Mouse (Mus musculus) stomach, postnatal 0 days (tissue): ENCODE measurements around the gene Rreb1. TPM values are rescaled to one million over a fixed set of nuclear protein-coding genes. Genes with fewer than 3 reads are reported as not detected.
"Not testable (repeated sequence)": the region's sequence is repeated elsewhere in the genome, so short reads cannot be mapped to it uniquely, and the experiment has no call there.

Experiments used
- ATAC-seq: fragments of 200-750 bp; cut with Nextera tagmentation; 2 replicates; pipeline ENCODE4 v1.8.0; 2017; ENCODE audit not compliant: low FRiP score, low TSS enrichment
- DNase-seq: peaks from one replicate; pipeline ENCODE4 v3.0.0-alpha.2; 2016; ENCODE audit warnings: low spot score
- H3K27ac ChIP-seq: fragments of 300-500 bp; sonication (generic); replicated peaks from 2 replicates; pipeline ENCODE4 v1.5.1; 2014; ENCODE audit warnings: mild to moderate bottlenecking, control low read depth
- H3K27me3 ChIP-seq: fragments of 300-500 bp; sonication (generic); 2 replicates; pipeline ENCODE4 v1.6.1; 2014; ENCODE audit warnings: low read length; ENCODE audit not compliant: control insufficient read depth, insufficient read depth
- H3K36me3 ChIP-seq: fragments of 300-500 bp; sonication (generic); 2 replicates; pipeline ENCODE4 v1.6.1; 2014; ENCODE audit warnings: low read length, mixed read lengths; ENCODE audit not compliant: control insufficient read depth, insufficient read depth
- H3K4me1 ChIP-seq: fragments of 300-500 bp; sonication (generic); replicated peaks from 2 replicates; pipeline ENCODE4 v1.6.1; 2014; ENCODE audit warnings: antibody characterized with exemption; ENCODE audit not compliant: control insufficient read depth, insufficient read depth
- H3K4me2 ChIP-seq: fragments of 300-500 bp; sonication (generic); replicated peaks from 2 replicates; pipeline ENCODE4 v1.6.1; 2014; ENCODE audit warnings: low read depth, mild to moderate bottlenecking, control low read depth, moderate library complexity
- H3K4me3 ChIP-seq: fragments of 300-500 bp; sonication (generic); 2 replicates; pipeline ENCODE4 v1.5.1; 2014; ENCODE audit warnings: low read depth, low read length, control low read depth
- H3K9ac ChIP-seq: fragments of 300-500 bp; sonication (generic); 2 replicates; pipeline ENCODE4 v1.6.1; 2014; ENCODE audit warnings: mild to moderate bottlenecking, low read length, control low read depth, mixed read lengths
- H3K9me3 ChIP-seq: fragments of 300-500 bp; sonication (generic); 2 replicates; pipeline ENCODE4 v1.6.1; 2016; ENCODE audit warnings: low read length; ENCODE audit not compliant: control insufficient read depth
- CTCF ChIP-seq: IDR thresholded peaks from 2 replicates; pipeline ENCODE4 v1.5.1; 2016; ENCODE audit warnings: antibody characterized with exemption, low read depth, mild to moderate bottlenecking, moderate library complexity
- EP300 ChIP-seq: optimal IDR thresholded peaks from 2 replicates; pipeline ENCODE3; 2016; ENCODE audit warnings: antibody characterized with exemption
- whole genome bisulfite sequencing: fragments of 180-500 bp; shearing (Covaris S2); extraction: QIAGEN DNeasy Blood & Tissue Kit; methylation state at CpG from one replicate; pipeline ENCODE4 v1.1.7; 2014; 5-methylcytosine and 5-hydroxymethylcytosine counted together
- polyA plus RNA-seq: library from polyadenylated mRNA; unstranded; fragments of >200 nt; fragmentation: Nextera tagmentation; extraction: Ambion mirVana; gene quantifications from 2 replicates; pipeline ENCODE4 v1.2.1, GENCODE M21; 2015

Gene Rreb1
- polyA plus RNA-seq, 1 experiment from 2014 or later, result 6.0 TPM

DNA sequence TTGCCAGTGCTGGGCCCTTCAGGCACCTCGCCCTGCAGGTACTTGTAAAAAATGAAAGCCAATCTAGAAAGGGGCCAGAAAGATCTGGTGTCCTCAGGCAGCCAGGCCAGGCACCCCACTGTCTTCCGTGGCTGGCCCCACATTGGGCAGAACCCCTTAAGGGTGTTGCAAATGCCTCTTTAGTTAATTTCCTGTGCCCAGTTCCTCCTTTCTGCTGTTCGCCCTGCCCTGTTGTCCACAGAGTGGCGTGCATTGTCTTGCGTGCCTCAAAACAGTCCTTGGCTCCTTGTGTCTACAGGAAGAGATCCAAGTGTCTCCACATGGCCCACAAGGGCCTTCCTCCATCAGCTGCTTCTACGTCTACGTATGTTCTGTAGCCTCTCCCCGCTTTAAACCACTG, 55.3 kb downstream of the Rreb1 start:
- 59% methylated on average over 8 of the region's 8 CpGs for WGBS
- TF ChIP-seq EP300 (no peak), CTCF (peak; percentile 24)
- no peaks in the 10 kb centered on the region for H3K9me3 ChIP-seq
- H3K4me1 ChIP-seq, result peaks cover 4% of the 10 kb centered on the region; the same call in 1 of the 2 replicates
- no peaks in the 10 kb centered on the region for H3K27me3 ChIP-seq
- no peak overlapping the region for H3K4me2 ChIP-seq
- peak overlapping the region; percentile 13; the same call in 1 of the 2 replicates for H3K9ac ChIP-seq
- no peaks in the 10 kb centered on the region for H3K36me3 ChIP-seq
- no peak for ATAC-seq
- H3K27ac ChIP-seq, result peak overlapping the region; percentile 25; the same call in 1 of the 2 replicates
- no peak for DNase-seq
- H3K4me3 ChIP-seq, result no peak overlapping the region

DNA sequence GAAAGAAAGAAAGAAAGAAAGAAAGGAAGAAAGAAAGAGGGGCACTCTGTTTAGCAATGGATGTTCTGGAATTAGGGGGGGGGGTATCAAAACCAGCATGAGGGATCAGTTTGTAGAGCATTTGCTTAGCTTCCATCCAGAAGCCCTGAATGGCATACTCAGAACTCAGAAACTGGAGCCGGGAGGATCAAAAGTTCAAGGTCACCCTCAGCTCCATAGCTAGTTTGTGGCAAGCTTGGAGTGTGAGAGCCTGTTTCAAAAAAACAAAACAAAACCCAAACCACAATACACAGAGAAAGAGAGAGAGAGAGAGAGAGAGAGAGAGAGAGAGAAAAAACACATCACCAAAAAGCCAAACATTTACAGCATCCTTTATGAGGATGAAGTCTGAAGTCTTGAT, 57.1 kb downstream of the Rreb1 start:
- ATAC-seq (no peak), DNase-seq (no peak)
- Histone ChIP-seq H3K4me2 (no peak overlapping the region), H3K9me3 (no peaks in the 10 kb centered on the region), H3K27ac (no peak overlapping the region), H3K4me1 (peaks cover 4% of the 10 kb centered on the region; the same call in 1 of the 2 replicates), H3K36me3 (no peaks in the 10 kb centered on the region), H3K9ac (no peak overlapping the region), H3K27me3 (no peaks in the 10 kb centered on the region), H3K4me3 (no peak overlapping the region)
- TF ChIP-seq EP300 (no peak), CTCF (no peak)
- 83% methylated on average over 1 of the region's 1 CpGs for WGBS

DNA sequence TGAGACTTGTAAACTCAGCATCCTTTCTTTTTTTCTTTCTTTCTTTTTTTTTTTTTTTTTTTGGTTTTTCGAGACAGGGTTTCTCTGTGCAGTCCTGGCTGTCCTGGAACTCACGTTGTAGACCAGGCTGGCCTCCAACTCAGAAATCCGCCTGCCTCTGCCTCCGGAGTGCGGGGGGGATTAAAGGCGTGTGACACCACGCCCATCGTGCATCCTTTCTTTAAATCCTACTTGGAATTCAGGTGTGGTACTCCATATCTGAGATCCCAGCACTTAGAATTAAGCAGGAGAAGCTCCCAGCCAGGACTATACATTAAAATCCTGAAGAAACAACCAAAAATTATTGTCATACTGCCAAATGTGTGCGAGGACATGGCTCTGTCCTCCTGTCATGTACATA, 57.6 kb downstream of the Rreb1 start:
- H3K4me3 ChIP-seq, H3K4me1 ChIP-seq, H3K9ac ChIP-seq, H3K4me2 ChIP-seq, DNase-seq, H3K27me3 ChIP-seq, H3K36me3 ChIP-seq, H3K27ac ChIP-seq, ATAC-seq, H3K9me3 ChIP-seq: not testable (repeated sequence)
- WGBS, result 83% methylated on average over 9 of the region's 9 CpGs

DNA sequence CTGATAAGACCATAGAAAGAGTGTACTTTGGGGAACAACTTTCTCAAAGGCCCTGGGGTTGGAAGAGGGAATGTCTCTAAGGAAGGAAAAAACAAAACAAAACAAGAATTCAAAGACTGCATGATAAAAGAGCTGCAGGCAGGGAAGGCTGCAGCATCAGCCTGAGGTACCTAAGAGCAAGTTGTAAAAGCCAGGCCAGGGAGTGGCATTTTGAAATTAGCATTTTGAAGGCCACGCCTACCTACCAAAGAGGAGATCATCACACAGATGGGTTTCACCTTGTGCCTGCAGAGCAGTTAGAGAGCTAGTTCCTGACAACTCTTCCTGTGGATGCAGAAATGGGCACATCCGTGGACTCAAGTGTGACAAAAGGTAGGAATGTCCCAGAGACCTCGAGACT, 59.2 kb downstream of the Rreb1 start:
- H3K27me3 ChIP-seq, result no peaks in the 10 kb centered on the region
- H3K36me3 ChIP-seq, result no peaks in the 10 kb centered on the region
- no peaks in the 10 kb centered on the region for H3K4me1 ChIP-seq
- WGBS, result 70% methylated on average over 3 of the region's 3 CpGs
- no peak for TF ChIP-seq EP300
- TF ChIP-seq CTCF, result no peak
- H3K9ac ChIP-seq, result no peak overlapping the region
- DNase-seq, result no peak
- no peak overlapping the region for H3K4me3 ChIP-seq
- no peak overlapping the region for H3K4me2 ChIP-seq
- H3K9me3 ChIP-seq, result no peaks in the 10 kb centered on the region
- H3K27ac ChIP-seq, result no peak overlapping the region
- no peak for ATAC-seq

GRCm38 (mm10) chr13:37838260-37839183, 60.3 kb downstream of the Rreb1 start:
- Histone ChIP-seq H3K36me3 (no peaks in the 10 kb centered on the region), H3K4me3 (no peak overlapping the region), H3K9me3 (no peaks in the 10 kb centered on the region), H3K27me3 (no peaks in the 10 kb centered on the region), H3K4me2 (no peak overlapping the region), H3K27ac (no peak overlapping the region), H3K4me1 (no peaks in the 10 kb centered on the region), H3K9ac (no peak overlapping the region)
- ATAC-seq (no peak), DNase-seq (no peak)
- 86% methylated on average over 18 of the region's 18 CpGs for WGBS
- TF ChIP-seq CTCF (no peak), EP300 (no peak)

DNA sequence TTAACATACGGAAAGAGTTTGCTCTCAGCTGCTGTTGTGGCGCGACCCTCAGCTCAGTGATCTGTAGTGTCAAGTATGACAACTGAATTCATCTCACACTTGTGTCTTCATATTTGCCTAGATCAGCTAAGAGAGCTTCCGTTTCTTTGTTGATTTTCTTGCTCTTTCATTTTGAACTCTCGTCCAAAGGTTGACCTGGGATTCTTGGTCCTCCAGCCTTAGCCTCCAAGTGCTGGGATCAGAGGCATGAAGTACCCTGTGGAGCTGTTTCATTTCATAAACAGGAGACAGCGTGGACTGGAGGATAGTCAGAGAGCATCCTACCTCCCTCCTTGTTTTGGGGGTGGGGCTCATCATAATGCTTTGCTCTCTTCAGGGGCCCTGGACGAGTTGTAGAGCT, 65.0 kb downstream of the Rreb1 start:
- H3K36me3 ChIP-seq, result no peaks in the 10 kb centered on the region
- no peak overlapping the region for H3K4me2 ChIP-seq
- no peaks in the 10 kb centered on the region for H3K9me3 ChIP-seq
- no peak overlapping the region for H3K9ac ChIP-seq
- 76% methylated on average over 7 of the region's 7 CpGs for WGBS
- DNase-seq, result no peak
- H3K27ac ChIP-seq, result no peak overlapping the region
- no peak overlapping the region for H3K4me3 ChIP-seq
- ATAC-seq, result no peak
- no peaks in the 10 kb centered on the region for H3K4me1 ChIP-seq
- TF ChIP-seq EP300, result no peak
- TF ChIP-seq CTCF, result no peak
- no peaks in the 10 kb centered on the region for H3K27me3 ChIP-seq
